Mouse (Mus musculus): ENCODE data around the gene Sgtb.

Sgtb gene

DNA sequence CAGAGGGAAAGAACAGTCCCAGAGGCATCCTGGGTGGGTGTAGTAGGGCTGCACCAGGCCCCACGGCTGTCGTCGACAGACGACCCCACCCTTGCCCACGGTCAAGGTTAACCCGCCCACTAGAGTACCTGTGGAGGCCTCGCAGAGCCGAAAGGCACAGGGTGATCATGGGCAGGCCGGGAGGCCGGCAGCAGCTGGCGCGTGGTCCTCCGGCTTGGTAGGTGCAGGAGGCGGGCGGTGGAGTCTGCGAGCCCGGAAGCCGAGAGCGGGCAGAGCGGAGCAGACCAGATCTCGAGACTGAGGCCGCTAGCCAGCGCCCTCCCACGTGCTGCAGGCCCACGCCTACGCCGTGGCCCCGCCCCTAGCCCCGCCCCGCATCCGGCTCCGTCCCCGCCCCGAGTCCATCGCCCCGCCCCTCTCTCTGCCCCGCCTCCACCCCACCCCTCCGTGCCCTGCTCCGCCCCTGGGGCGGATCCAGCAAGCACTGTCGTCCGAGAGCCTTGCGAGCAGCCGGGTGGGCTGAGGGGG lies at the start of gene Sgtb, which contains the start of gene Nln:
Gene Sgtb (plus strand): TSS at position 454 of the 528 bp plus-strand sequence.
Gene Nln (minus strand): TSS at position 327 of the 528 bp plus-strand sequence.
- in situ Hi-C loops (cut with MboI, MseI) = no loop called here

DNA sequence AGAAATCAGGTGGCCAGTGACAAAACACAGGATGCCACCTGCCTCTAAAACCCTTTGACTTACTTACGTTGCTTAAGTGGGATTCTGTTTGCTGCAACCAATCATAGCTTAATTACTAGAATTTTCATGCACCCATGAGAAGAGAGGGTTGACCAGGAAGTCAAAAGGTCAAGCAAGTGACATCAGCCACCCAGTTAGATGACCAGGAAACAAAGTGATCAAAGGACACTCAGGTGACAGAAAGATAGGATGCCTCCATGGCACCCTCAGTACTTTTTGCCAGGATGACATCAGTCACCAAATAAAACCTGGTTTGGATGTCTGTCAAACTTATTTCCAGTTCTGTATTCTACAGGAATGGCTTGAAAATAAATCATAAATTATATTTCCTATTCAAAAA lies 49.3 kb upstream of the Sgtb start:
- in situ Hi-C loops (cut with MboI, MseI) = no loop called here

- in situ Hi-C loops (cut with MboI, MseI) = no loop called here
These were observed 47.4 kb upstream of the Sgtb start for GRCm38 (mm10) chr13:104061975-104062750.

DNA sequence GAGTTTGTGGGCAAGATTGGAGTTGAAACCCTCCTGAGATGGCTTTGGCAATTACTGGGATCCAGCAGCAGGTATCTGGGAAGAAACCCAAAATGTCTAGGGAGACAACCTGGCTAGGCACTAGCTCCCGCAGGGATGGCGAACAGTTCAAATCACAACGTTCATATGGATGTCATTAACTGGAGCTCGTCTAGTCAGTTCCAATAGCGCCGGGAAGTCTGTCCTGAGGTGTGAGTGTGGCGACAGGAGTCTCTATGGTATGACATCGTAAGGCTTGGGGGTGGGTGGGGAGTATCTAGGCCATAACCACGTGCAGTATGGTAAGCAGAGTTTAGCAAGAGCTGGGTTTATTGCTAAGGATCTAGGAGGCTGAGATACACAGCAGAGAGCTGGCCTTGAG lies 46.5 kb upstream of the Sgtb start:
- in situ Hi-C loops (cut with MboI, MseI) = no loop called here

DNA sequence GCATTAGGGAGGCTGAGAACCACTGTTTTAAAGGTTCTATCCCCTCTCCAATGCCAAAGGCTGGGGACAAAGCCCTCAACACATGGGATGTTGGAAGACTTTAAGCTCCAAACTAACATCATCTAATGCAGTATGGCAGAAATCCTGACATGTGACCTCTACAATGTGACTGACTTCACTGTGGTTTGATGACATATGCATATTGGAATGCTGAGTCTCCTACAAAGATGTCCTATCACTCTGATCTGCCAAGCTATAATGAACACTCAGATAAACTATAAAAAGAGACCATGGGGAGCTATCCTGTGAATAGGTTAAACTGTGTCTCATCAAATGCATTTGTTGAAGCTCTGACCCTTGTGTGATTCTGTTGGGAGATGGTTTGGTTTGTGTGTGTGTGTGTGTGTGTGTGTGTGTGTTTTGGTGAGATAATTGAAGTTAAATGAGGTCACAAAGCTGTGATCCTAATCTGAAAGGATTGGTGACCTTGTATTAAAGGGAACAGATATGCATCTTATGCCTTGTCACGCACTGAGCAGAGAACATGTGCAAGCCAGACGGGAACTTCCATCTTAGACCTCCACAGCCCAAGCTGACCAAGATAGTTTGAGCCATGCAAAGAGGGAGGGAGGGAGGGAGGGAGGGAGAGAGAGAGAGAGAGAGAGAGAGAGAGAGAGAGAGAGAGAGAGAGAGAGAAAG lies 43.7 kb upstream of the Sgtb start:
- in situ Hi-C loops (cut with MboI, MseI) = no loop called here

GRCm38 (mm10) chr13:104069216-104069615 lies 40.3 kb upstream of the Sgtb start:
- in situ Hi-C loops (cut with MboI, MseI) = no loop called here

DNA sequence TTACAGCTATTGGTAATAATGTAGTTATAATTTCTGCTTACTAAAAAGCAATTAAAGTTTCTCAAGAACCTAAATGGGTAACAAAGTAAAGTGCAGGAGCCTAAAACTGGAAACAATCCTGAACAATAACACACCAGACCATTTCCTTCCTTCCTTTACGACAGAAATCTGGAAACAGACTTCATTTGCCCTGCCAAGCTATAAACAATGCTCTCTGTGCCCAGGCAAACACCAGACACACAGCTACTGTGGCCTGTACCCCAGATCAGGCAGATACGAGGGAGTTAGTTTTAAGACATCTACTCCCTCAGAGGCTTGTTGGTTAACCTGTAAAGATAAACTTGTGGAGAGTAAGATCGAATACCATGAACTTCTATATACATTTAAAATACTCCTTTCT lies 38.8 kb upstream of the Sgtb start:
- in situ Hi-C loops (cut with MboI, MseI) = no loop called here

- in situ Hi-C loops (cut with MboI, MseI) = no loop called here
These were observed 37.2 kb upstream of the Sgtb start for GRCm38 (mm10) chr13:104072351-104072750.

DNA sequence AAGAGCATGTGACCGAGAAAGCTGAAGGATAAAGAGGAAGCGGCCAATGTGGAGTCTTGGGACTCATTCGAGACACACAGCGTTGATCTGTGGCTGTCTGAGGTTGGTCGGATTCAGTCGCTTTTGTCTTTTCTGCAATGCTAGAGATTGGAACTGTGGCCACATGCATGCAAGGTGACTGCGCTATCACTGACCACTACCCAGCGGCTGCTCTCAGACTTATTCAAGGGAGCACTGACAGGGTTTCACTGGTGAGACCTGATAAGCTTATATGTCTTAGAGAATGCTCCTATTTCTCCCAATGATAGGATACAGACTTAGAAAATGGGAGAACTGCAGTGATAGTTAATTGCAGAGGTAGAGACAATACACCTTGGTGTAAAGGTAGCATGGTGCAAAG lies 35.3 kb upstream of the Sgtb start:
- in situ Hi-C loops (cut with MboI, MseI) = no loop called here

DNA sequence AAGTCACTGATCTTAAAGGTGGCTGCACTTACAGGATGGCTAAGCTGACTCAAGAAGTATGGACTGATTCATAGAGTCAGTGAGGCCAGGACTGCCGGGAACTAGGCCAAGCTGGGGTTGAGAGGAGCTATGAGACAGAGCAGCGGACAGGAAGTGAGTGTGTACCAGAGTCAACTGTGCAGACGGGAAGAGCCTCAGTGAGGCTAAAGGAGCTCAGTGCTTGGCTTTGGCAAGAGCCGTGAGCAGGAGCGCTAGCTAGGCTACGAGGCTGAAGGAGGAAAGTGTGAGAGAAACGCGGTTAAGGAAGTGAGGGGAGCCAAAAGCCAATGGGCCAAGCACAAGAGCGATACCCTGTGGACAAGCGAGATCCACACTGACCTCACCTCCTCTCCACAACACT lies 34.8 kb upstream of the Sgtb start:
- in situ Hi-C loops (cut with MboI, MseI) = no loop called here

- in situ Hi-C loops (cut with MboI, MseI) = no loop called here
These were observed 32.5 kb upstream of the Sgtb start for GRCm38 (mm10) chr13:104076993-104077392.

DNA sequence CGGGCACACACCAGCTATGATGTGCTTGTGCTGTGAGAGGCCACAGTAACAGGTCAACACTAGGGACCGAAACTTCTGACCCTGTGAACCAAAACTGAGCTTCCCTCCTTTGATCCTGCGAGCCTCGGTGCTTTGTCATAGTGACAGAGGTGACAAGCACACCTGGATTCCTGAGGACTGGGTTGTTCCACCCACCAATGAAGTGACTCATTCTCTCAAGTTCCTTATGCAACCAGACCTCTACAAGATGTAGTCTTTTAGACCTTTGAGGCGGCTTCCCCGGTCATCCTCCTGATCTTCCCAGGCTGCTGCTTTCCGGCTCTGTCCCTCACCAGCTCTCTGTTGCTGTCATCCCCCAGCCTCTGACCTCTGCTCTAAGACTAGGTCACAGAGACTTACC lies 27.0 kb upstream of the Sgtb start:
- in situ Hi-C loops (cut with MboI, MseI) = no loop called here

DNA sequence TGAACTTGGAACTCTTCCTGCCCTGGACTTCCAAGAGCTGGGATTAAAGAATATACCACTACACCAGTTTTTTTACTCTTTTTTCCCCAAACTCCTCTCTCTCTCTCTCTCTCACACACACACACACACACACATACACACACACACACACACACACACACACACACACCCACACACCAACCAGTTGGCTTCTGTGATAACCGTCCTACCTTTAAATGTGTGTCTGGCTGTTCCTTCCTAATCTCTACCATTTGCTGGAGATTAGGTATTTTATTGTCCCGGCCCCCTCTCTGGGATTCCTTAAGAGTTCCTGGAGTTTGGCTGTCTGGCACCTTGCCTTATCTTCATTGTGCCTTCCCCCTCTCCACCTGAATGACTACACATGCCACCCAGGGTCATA lies 24.9 kb upstream of the Sgtb start:
- in situ Hi-C loops (cut with MboI, MseI) = no loop called here

- in situ Hi-C loops (cut with MboI, MseI) = no loop called here
These were observed 20.2 kb upstream of the Sgtb start for GRCm38 (mm10) chr13:104089387-104089786.

DNA sequence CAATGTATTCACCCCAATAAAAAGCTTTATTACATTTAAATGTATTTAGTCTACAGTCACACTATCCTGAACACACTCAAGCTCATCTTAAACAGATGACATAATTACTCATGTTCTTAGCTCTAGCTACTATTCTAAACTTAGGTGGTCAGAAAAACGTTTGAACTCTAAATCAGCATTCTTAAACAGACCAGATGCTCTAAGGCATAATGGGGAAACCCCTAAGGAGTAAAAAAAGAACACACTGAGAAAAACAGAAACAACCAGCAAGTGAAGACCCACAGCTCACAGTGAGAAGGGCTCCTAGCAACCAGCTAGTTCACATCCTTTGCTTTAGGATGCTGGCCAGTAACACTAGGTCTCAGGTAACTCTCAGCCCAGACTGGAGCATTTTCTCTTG lies 17.8 kb upstream of the Sgtb start:
- in situ Hi-C loops (cut with MboI, MseI) = no loop called here

DNA sequence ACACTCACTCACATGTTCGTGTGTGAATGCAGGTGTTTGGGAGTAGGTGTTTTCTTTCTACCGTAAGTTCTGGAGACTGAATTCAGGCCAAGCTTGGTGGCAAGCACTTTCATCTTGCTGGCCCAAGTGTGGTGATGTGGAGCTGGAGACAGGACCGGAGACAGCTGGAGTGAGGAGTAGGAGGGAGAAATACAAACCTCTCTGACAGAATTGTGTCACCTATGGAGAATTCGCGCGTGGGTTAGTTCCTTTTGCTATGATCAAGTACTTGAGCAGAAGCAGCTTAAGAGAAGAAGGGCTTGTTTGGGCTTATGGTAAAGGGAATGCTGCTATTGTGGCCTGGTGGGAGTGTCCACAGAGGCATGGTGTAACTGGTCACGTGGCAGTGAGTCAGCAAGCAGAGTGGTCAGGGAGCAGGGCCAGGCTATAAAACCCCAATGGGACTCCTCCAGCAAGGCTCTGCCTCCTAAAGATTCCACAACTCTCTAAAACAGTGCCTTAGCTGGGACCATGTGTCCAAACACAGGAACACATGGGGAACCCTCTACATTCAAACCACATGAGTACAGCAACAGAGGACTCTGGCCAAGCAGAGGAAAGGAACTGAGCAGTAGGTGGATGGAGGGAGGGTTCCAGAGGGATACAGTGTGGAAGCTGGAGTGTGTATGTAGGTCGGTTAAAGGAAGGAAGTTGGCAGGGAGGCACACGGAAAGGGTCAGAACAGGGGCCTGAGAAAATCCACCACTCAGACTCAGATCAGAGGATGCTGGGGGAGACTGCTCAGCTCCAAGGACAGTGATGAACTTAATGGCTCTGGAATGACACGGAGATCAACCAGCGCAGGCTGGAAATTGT lies 14.8 kb upstream of the Sgtb start:
- in situ Hi-C loops (cut with MboI, MseI) = no loop called here

DNA sequence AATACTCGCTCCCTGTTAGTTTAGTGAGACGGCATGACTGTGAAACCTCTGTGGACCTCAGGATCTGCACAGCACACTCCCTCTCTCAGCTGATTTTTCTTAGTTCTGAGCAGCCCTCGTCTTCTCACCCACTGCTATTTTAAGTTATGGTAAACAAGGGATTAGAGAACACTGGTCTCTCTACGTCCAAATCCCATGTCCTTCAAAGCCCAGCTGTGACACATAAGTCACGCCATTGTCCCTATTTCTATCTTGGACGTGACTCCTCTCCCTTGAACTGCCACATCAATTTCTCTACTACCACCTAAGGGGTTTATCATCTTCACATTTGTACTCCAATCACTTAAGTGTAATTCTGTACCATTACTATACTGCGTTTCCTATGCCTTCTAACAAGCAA lies 13.6 kb upstream of the Sgtb start:
- in situ Hi-C loops (cut with MboI, MseI) = no loop called here

GRCm38 (mm10) chr13:104097190-104097589 lies 12.4 kb upstream of the Sgtb start:
- in situ Hi-C loops (cut with MboI, MseI) = no loop called here

DNA sequence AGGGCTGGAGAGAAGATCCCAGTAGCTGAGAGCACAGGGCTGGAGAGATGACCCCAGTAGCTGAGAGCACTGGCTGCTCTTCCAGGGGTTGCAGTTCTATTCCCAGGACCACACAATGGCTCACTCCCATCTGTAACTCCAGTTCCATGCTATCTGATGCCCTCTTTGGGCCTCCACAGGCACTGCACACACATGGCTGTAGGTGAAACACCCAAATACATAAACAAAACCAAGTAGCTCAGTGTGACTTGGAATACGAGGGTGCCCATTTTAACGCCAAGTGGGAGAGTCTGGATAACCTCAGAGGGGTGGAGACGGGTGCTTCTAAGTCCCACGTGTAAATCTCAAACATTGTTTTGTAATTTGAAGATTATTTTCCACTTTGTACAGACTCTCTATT lies 9.1 kb upstream of the Sgtb start:
- in situ Hi-C loops (cut with MboI, MseI) = no loop called here

GRCm38 (mm10) chr13:104101606-104102235 lies 7.8 kb upstream of the Sgtb start:
- in situ Hi-C loops (cut with MboI, MseI) = no loop called here

- in situ Hi-C loops (cut with MboI, MseI) = no loop called here
These were observed 772 bp upstream of the Sgtb start for GRCm38 (mm10) chr13:104108651-104109287.
